Mouse (Mus musculus): ENCODE measurements around the gene Ubash3a. TPM values are rescaled to one million over a fixed set of nuclear protein-coding genes. Genes with fewer than 3 reads are reported as not detected.
"Not testable (repeated sequence)": the region's sequence is repeated elsewhere in the genome, so short reads cannot be mapped to it uniquely, and the experiment has no call there.

Gene Ubash3a
- polyA plus RNA-seq, 1 experiment from 2014 or later, result 0.38 TPM

- Histone ChIP-seq H3K4me3 (ENCODE audit: low read depth, low read length) (no peak overlapping the region), H3K4me2 (replicated peaks; ENCODE audit: low read depth, low read length) (no peak overlapping the region), H3K36me3 (ENCODE audit: insufficient read depth, low read length) (no peaks in the 10 kb centered on the region), H3K4me1 (ENCODE audit: insufficient read depth, low read depth, low read length) (no peaks in the 10 kb centered on the region), H3K27me3 (replicated peaks; ENCODE audit: insufficient read depth, low read length) (no peaks in the 10 kb centered on the region), H3K27ac (ENCODE audit: low read length) (no peak overlapping the region), H3K9ac (replicated peaks; ENCODE audit: low read depth) (no peak overlapping the region), H3K9me3 (ENCODE audit: low read length) (no peaks in the 10 kb centered on the region)
- 67% methylated on average over 4 of the region's 4 CpGs for WGBS
- no peak for ATAC-seq
- no peak for TF ChIP-seq CTCF (IDR thresholded peaks at IDR 0.05)
- TF ChIP-seq EP300 (IDR thresholded peaks at IDR 0.05), result no peak
- no peak for DNase-seq (ENCODE audit: low spot score)
Measured at GRCm38 (mm10) chr17:31267138-31267537, 59.5 kb downstream of the Ubash3a start.

DNA sequence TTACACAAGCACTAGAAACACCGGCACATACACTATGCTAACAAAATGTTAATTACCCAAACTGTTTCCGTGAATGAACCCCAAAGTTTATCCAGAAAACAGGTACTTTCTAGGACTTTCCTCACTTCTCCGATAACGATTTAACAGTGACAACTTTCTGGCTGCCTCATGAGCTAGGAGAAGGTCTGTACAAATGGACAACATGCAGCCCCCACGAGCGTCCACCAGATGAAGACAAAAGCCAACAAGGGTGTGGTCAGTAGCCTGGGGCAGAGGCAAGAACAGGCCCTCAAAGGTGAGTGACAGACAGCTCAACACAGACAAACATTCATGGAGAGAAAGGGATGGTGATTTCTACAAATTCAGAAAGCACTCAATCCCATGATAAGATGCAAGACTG lies 59.9 kb downstream of the Ubash3a start:
- H3K4me2 ChIP-seq (replicated peaks; ENCODE audit: low read depth, low read length), result no peak overlapping the region
- H3K27ac ChIP-seq (ENCODE audit: low read length), result no peak overlapping the region
- 75% methylated on average over 6 of the region's 6 CpGs for WGBS
- H3K4me1 ChIP-seq (ENCODE audit: insufficient read depth, low read depth, low read length), result no peaks in the 10 kb centered on the region
- DNase-seq (ENCODE audit: low spot score), result no peak
- TF ChIP-seq EP300 (IDR thresholded peaks at IDR 0.05), result no peak
- TF ChIP-seq CTCF (IDR thresholded peaks at IDR 0.05), result no peak
- ATAC-seq, result no peak
- H3K4me3 ChIP-seq (ENCODE audit: low read depth, low read length), result no peak overlapping the region
- no peaks in the 10 kb centered on the region for H3K9me3 ChIP-seq (ENCODE audit: low read length)
- no peak overlapping the region for H3K9ac ChIP-seq (replicated peaks; ENCODE audit: low read depth)
- H3K27me3 ChIP-seq (replicated peaks; ENCODE audit: insufficient read depth, low read length), result no peaks in the 10 kb centered on the region
- H3K36me3 ChIP-seq (ENCODE audit: insufficient read depth, low read length), result no peaks in the 10 kb centered on the region

DNA sequence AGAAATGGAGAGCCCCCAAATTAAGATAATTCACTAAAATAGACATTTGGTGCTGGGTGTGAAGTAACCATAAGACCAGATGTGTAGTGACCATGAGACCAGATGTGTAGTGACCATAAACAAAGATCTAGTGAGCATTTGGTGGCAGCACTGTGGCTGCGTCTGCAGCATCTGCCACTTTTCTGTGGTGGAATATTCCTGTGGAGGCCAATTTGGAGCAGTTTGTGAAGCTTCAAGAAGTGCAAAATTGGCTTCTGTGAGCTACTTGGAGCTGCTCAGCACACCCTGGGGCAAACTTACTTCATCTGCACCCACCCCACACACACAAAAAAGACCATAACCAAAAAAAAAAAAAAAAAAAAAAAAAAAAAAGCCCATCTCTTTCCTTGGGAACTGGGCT lies 60.3 kb downstream of the Ubash3a start:
- Histone ChIP-seq H3K27me3 (replicated peaks; ENCODE audit: insufficient read depth, low read length) (no peaks in the 10 kb centered on the region), H3K4me2 (replicated peaks; ENCODE audit: low read depth, low read length) (no peak overlapping the region), H3K9ac (replicated peaks; ENCODE audit: low read depth) (no peak overlapping the region), H3K4me3 (ENCODE audit: low read depth, low read length) (no peak overlapping the region), H3K9me3 (ENCODE audit: low read length) (no peaks in the 10 kb centered on the region), H3K27ac (ENCODE audit: low read length) (no peak overlapping the region), H3K4me1 (ENCODE audit: insufficient read depth, low read depth, low read length) (no peaks in the 10 kb centered on the region), H3K36me3 (ENCODE audit: insufficient read depth, low read length) (no peaks in the 10 kb centered on the region)
- TF ChIP-seq EP300 (IDR thresholded peaks at IDR 0.05) (no peak), CTCF (IDR thresholded peaks at IDR 0.05) (no peak)
- ATAC-seq, result no peak
- DNase-seq (ENCODE audit: low spot score), result no peak
- WGBS, result 76% methylated on average over 1 of the region's 1 CpGs

DNA sequence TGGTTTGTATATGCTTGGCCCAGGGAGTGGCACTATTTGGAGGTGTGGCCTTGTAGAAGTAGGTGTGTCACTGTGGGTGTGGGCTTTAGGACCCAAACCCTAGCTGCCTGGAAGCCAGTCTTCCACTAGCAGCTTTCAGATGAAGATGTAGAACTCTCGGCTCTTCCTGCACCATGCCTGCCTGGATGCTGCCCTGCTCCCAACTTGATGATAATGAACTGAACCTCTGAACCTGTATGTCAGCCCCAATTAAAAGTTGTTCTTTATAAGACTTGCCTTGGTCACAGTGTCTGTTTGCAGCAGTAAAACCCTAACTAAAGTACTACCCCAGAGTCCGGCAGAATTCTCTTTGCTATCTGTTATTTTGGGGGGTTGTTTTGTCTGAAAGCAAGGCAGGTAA lies 62.1 kb downstream of the Ubash3a start:
- Histone ChIP-seq H3K4me2 (replicated peaks; ENCODE audit: low read depth, low read length) (no peak overlapping the region), H3K4me3 (ENCODE audit: low read depth, low read length) (no peak overlapping the region), H3K27me3 (replicated peaks; ENCODE audit: insufficient read depth, low read length) (no peaks in the 10 kb centered on the region), H3K9me3 (ENCODE audit: low read length) (no peaks in the 10 kb centered on the region), H3K27ac (ENCODE audit: low read length) (no peak overlapping the region), H3K36me3 (ENCODE audit: insufficient read depth, low read length) (no peaks in the 10 kb centered on the region), H3K4me1 (ENCODE audit: insufficient read depth, low read depth, low read length) (no peaks in the 10 kb centered on the region), H3K9ac (replicated peaks; ENCODE audit: low read depth) (no peak overlapping the region)
- 92% methylated on average over 2 of the region's 2 CpGs for WGBS
- TF ChIP-seq CTCF (IDR thresholded peaks at IDR 0.05) (no peak), EP300 (IDR thresholded peaks at IDR 0.05) (no peak)
- no peak for ATAC-seq
- no peak for DNase-seq (ENCODE audit: low spot score)

- Histone ChIP-seq H3K4me2 (replicated peaks; ENCODE audit: low read depth, low read length) (no peak overlapping the region), H3K4me1 (ENCODE audit: insufficient read depth, low read depth, low read length) (no peaks in the 10 kb centered on the region), H3K9ac (replicated peaks; ENCODE audit: low read depth) (no peak overlapping the region), H3K36me3 (ENCODE audit: insufficient read depth, low read length) (no peaks in the 10 kb centered on the region), H3K27ac (ENCODE audit: low read length) (no peak overlapping the region), H3K4me3 (ENCODE audit: low read depth, low read length) (no peak overlapping the region), H3K27me3 (replicated peaks; ENCODE audit: insufficient read depth, low read length) (no peaks in the 10 kb centered on the region), H3K9me3 (ENCODE audit: low read length) (no peaks in the 10 kb centered on the region)
- WGBS, result 63% methylated on average over 4 of the region's 4 CpGs
- TF ChIP-seq EP300 (IDR thresholded peaks at IDR 0.05) (no peak), CTCF (IDR thresholded peaks at IDR 0.05) (no peak)
- ATAC-seq (no peak), DNase-seq (ENCODE audit: low spot score) (no peak)
Measured at GRCm38 (mm10) chr17:31270246-31270645, 62.6 kb downstream of the Ubash3a start.

DNA sequence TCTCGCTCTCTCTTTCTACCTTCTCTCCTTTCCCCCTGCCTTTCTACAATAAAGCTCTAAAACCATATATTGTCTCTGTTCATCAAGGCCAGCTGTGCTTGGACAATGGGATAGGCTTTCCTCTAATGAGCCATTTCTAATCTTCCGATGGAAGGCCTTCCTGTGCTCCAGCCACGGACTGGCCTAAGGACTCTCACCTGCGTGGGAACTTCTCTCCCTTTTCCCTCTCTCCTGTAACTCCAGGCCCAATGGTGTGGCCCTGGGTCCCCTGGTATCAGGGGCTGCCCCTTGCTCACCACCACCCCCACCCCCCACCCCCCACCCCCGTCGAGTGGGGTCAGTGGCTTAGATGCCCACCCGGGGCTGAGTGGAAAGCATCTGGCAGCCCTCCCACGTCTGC lies 63.1 kb downstream of the Ubash3a start:
- not testable (repeated sequence) for H3K9ac ChIP-seq (replicated peaks; ENCODE audit: low read depth); ATAC-seq; DNase-seq (ENCODE audit: low spot score); H3K27me3 ChIP-seq (replicated peaks; ENCODE audit: insufficient read depth, low read length); H3K27ac ChIP-seq (ENCODE audit: low read length); H3K4me1 ChIP-seq (ENCODE audit: insufficient read depth, low read depth, low read length); H3K4me2 ChIP-seq (replicated peaks; ENCODE audit: low read depth, low read length); H3K36me3 ChIP-seq (ENCODE audit: insufficient read depth, low read length); H3K9me3 ChIP-seq (ENCODE audit: low read length); H3K4me3 ChIP-seq (ENCODE audit: low read depth, low read length)
- 65% methylated on average over 6 of the region's 8 CpGs for WGBS

DNA sequence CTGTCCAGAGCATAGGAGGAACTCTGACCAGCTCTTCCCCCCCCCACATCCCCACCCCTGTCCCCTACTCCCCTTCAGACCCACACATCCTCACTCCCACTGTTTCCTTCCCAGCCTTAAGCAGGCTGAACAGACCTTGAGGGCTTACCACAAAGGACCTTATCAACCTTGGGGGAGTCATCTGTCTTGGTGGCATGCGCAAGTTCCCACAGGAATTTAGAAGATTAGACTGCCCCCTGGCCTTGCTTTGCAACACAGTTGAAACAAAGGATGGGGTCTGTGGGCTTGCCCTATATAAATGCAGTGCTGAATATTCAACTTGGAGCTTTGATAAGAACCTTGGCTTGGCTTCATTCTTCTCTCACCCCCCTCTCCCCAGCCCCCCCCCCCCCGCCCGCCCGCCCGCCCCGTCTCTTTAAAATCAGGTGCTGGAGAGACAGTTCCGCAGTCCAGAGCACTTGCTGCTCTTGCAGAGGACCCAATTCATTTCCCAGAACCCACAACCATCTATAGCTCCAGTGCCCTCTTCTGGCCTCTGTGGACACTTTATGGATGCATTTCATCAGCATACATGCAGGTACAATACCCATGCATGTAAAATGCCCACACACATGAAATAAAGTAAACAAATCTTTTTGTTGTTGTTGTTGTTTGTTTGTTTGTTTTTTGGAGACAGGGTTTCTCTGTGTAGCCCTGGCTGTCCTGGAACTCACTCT lies 63.6 kb downstream of the Ubash3a start:
- Histone ChIP-seq H3K27me3 (replicated peaks; ENCODE audit: insufficient read depth, low read length) (no peaks in the 10 kb centered on the region), H3K36me3 (ENCODE audit: insufficient read depth, low read length) (no peaks in the 10 kb centered on the region), H3K4me3 (ENCODE audit: low read depth, low read length) (no peak overlapping the region), H3K4me1 (ENCODE audit: insufficient read depth, low read depth, low read length) (no peaks in the 10 kb centered on the region), H3K4me2 (replicated peaks; ENCODE audit: low read depth, low read length) (no peak overlapping the region), H3K9me3 (ENCODE audit: low read length) (no peaks in the 10 kb centered on the region), H3K27ac (ENCODE audit: low read length) (no peak overlapping the region), H3K9ac (replicated peaks; ENCODE audit: low read depth) (no peak overlapping the region)
- 41% methylated on average over 3 of the region's 7 CpGs for WGBS
- DNase-seq (ENCODE audit: low spot score), result no peak
- TF ChIP-seq CTCF (IDR thresholded peaks at IDR 0.05), result no peak
- TF ChIP-seq EP300 (IDR thresholded peaks at IDR 0.05), result no peak
- ATAC-seq, result no peak
